Mouse (Mus musculus): ENCODE results near the gene Acsl4. TPM values are rescaled to one million over a fixed set of nuclear protein-coding genes. Genes with fewer than 3 reads are reported as not detected.

The Acsl4 gene
- total and polyA plus RNA-seq, 2 experiments from 2014 or later, result 11.0 to 14.0 TPM

GRCm38 (mm10) chrX:142359031-142359430 lies 31.3 kb downstream of the Acsl4 start:
- Histone ChIP-seq H3K4me2 (ENCODE audit: low read depth, low read length) (no peak overlapping the region), H3K9ac (replicated peaks; ENCODE audit: low read depth, low read length) (no peak overlapping the region), H3K27me3 (ENCODE audit: control insufficient read depth, insufficient read depth, low read length) (no peaks in the 10 kb centered on the region), H3K4me1 (ENCODE audit: control insufficient read depth, insufficient read depth) (no peaks in the 10 kb centered on the region), H3K27ac (ENCODE audit: low read depth) (peak overlapping the region; percentile 39), H3K4me3 (ENCODE audit: low read depth, low read length) (no peak overlapping the region), H3K9me3 (replicated peaks; ENCODE audit: control insufficient read depth, low read length) (no peaks in the 10 kb centered on the region), H3K36me3 (replicated peaks; ENCODE audit: control insufficient read depth, insufficient read depth, low read length) (no peaks in the 10 kb centered on the region)
- ATAC-seq (ENCODE audit: insufficient read depth, low read depth) (peak; percentile 47; the same call in 1 of the 2 replicates), DNase-seq (ENCODE audit: low spot score) (no peak)
- WGBS, result 46% methylated on average over 7 of the region's 7 CpGs
- TF ChIP-seq CTCF (IDR thresholded peaks at IDR 0.05; ENCODE audit: low read depth) (no peak), EP300 (IDR thresholded peaks at IDR 0.05; ENCODE audit: low read depth) (no peak)

- Histone ChIP-seq H3K4me3 (ENCODE audit: low read depth, low read length) (no peak overlapping the region), H3K27ac (ENCODE audit: low read depth) (no peak overlapping the region), H3K4me2 (ENCODE audit: low read depth, low read length) (no peak overlapping the region), H3K4me1 (ENCODE audit: control insufficient read depth, insufficient read depth) (no peaks in the 10 kb centered on the region), H3K9me3 (replicated peaks; ENCODE audit: control insufficient read depth, low read length) (no peaks in the 10 kb centered on the region), H3K27me3 (ENCODE audit: control insufficient read depth, insufficient read depth, low read length) (no peaks in the 10 kb centered on the region), H3K9ac (replicated peaks; ENCODE audit: low read depth, low read length) (no peak overlapping the region), H3K36me3 (replicated peaks; ENCODE audit: control insufficient read depth, insufficient read depth, low read length) (no peaks in the 10 kb centered on the region)
- 62% methylated on average over 5 of the region's 5 CpGs for WGBS
- TF ChIP-seq EP300 (IDR thresholded peaks at IDR 0.05; ENCODE audit: low read depth) (no peak), CTCF (IDR thresholded peaks at IDR 0.05; ENCODE audit: low read depth) (peak; percentile 17)
- ATAC-seq (ENCODE audit: insufficient read depth, low read depth), result no peak
- no peak for DNase-seq (ENCODE audit: low spot score)
These were observed 31.9 kb downstream of the Acsl4 start for GRCm38 (mm10) chrX:142358427-142358826.

GRCm38 (mm10) chrX:142336207-142336606 lies 54.1 kb downstream of the Acsl4 start:
- TF ChIP-seq CTCF (IDR thresholded peaks at IDR 0.05; ENCODE audit: low read depth), result no peak
- TF ChIP-seq EP300 (IDR thresholded peaks at IDR 0.05; ENCODE audit: low read depth), result no peak
- H3K4me3 ChIP-seq (ENCODE audit: low read depth, low read length), result no peak overlapping the region
- no peak for DNase-seq (ENCODE audit: low spot score)
- no peaks in the 10 kb centered on the region for H3K4me1 ChIP-seq (ENCODE audit: control insufficient read depth, insufficient read depth)
- 0 out of 2 replicates have a peak, but pooled peaks cover 13% of the 10 kb centered on the region for H3K36me3 ChIP-seq (replicated peaks; ENCODE audit: control insufficient read depth, insufficient read depth, low read length)
- WGBS, result 87% methylated on average over 6 of the region's 6 CpGs
- H3K4me2 ChIP-seq (ENCODE audit: low read depth, low read length), result no peak overlapping the region
- H3K9me3 ChIP-seq (replicated peaks; ENCODE audit: control insufficient read depth, low read length), result no peaks in the 10 kb centered on the region
- H3K27ac ChIP-seq (ENCODE audit: low read depth), result no peak overlapping the region
- ATAC-seq (ENCODE audit: insufficient read depth, low read depth), result no peak
- no peaks in the 10 kb centered on the region for H3K27me3 ChIP-seq (ENCODE audit: control insufficient read depth, insufficient read depth, low read length)
- no peak overlapping the region for H3K9ac ChIP-seq (replicated peaks; ENCODE audit: low read depth, low read length)

- no peak overlapping the region for H3K27ac ChIP-seq (ENCODE audit: low read depth)
- DNase-seq (ENCODE audit: low spot score) (no peak), ATAC-seq (ENCODE audit: insufficient read depth, low read depth) (no peak)
- H3K9me3 ChIP-seq (replicated peaks; ENCODE audit: control insufficient read depth, low read length), result no peaks in the 10 kb centered on the region
- H3K36me3 ChIP-seq (replicated peaks; ENCODE audit: control insufficient read depth, insufficient read depth, low read length), result 0 out of 2 replicates have a peak, but pooled peaks cover 13% of the 10 kb centered on the region
- H3K4me1 ChIP-seq (ENCODE audit: control insufficient read depth, insufficient read depth), result no peaks in the 10 kb centered on the region
- no peak for TF ChIP-seq CTCF (IDR thresholded peaks at IDR 0.05; ENCODE audit: low read depth)
- no peak for TF ChIP-seq EP300 (IDR thresholded peaks at IDR 0.05; ENCODE audit: low read depth)
- no peak overlapping the region for H3K9ac ChIP-seq (replicated peaks; ENCODE audit: low read depth, low read length)
- H3K27me3 ChIP-seq (ENCODE audit: control insufficient read depth, insufficient read depth, low read length), result no peaks in the 10 kb centered on the region
- no peak overlapping the region for H3K4me3 ChIP-seq (ENCODE audit: low read depth, low read length)
- no peak overlapping the region for H3K4me2 ChIP-seq (ENCODE audit: low read depth, low read length)
- WGBS, result 81% methylated on average over 5 of the region's 5 CpGs
These were observed 54.8 kb downstream of the Acsl4 start for GRCm38 (mm10) chrX:142335502-142335901.

GRCm38 (mm10) chrX:142325760-142326159 lies 64.6 kb downstream of the Acsl4 start:
- ATAC-seq (ENCODE audit: insufficient read depth, low read depth) (no peak), DNase-seq (ENCODE audit: low spot score) (no peak)
- TF ChIP-seq EP300 (IDR thresholded peaks at IDR 0.05; ENCODE audit: low read depth), result no peak
- peak; percentile 43 for TF ChIP-seq CTCF (IDR thresholded peaks at IDR 0.05; ENCODE audit: low read depth)
- Histone ChIP-seq H3K4me2 (ENCODE audit: low read depth, low read length) (no peak overlapping the region), H3K4me3 (ENCODE audit: low read depth, low read length) (no peak overlapping the region), H3K27ac (ENCODE audit: low read depth) (no peak overlapping the region), H3K27me3 (ENCODE audit: control insufficient read depth, insufficient read depth, low read length) (no peaks in the 10 kb centered on the region), H3K4me1 (ENCODE audit: control insufficient read depth, insufficient read depth) (no peaks in the 10 kb centered on the region), H3K36me3 (replicated peaks; ENCODE audit: control insufficient read depth, insufficient read depth, low read length) (no peaks in the 10 kb centered on the region; the same call in 1 of the 2 replicates), H3K9me3 (replicated peaks; ENCODE audit: control insufficient read depth, low read length) (no peaks in the 10 kb centered on the region), H3K9ac (replicated peaks; ENCODE audit: low read depth, low read length) (no peak overlapping the region)
- WGBS, result 66% methylated on average over 2 of the region's 2 CpGs

- no peak overlapping the region for H3K9ac ChIP-seq (replicated peaks; ENCODE audit: low read depth, low read length)
- TF ChIP-seq EP300 (IDR thresholded peaks at IDR 0.05; ENCODE audit: low read depth) (no peak), CTCF (IDR thresholded peaks at IDR 0.05; ENCODE audit: low read depth) (no peak)
- H3K27me3 ChIP-seq (ENCODE audit: control insufficient read depth, insufficient read depth, low read length), result no peaks in the 10 kb centered on the region
- H3K27ac ChIP-seq (ENCODE audit: low read depth), result no peak overlapping the region
- H3K36me3 ChIP-seq (replicated peaks; ENCODE audit: control insufficient read depth, insufficient read depth, low read length), result no peaks in the 10 kb centered on the region
- DNase-seq (ENCODE audit: low spot score) (no peak), ATAC-seq (ENCODE audit: insufficient read depth, low read depth) (no peak)
- no peak overlapping the region for H3K4me2 ChIP-seq (ENCODE audit: low read depth, low read length)
- 73% methylated on average over 9 of the region's 9 CpGs for WGBS
- H3K4me1 ChIP-seq (ENCODE audit: control insufficient read depth, insufficient read depth), result no peaks in the 10 kb centered on the region
- H3K9me3 ChIP-seq (replicated peaks; ENCODE audit: control insufficient read depth, low read length), result no peaks in the 10 kb centered on the region
- H3K4me3 ChIP-seq (ENCODE audit: low read depth, low read length), result no peak overlapping the region
These were observed 74.2 kb downstream of the Acsl4 start for GRCm38 (mm10) chrX:142316106-142316505.
